Mouse (Mus musculus) small intestine, adult 2 months (tissue): ENCODE data around the gene Rhof.

Source experiments
- CTCF ChIP-seq: fragments of 200-500 bp; IDR thresholded peaks from 2 replicates; pipeline ENCODE4 v1.5.1; 2012; ENCODE audit warnings: low read depth, mild to moderate bottlenecking, control low read depth, inconsistent platforms, low read length, moderate library complexity, mixed read lengths; ENCODE audit not compliant: insufficient replicate concordance, insufficient read length; ENCODE audit errors: extremely low read depth
- POLR2A ChIP-seq: fragments of 200-500 bp; IDR thresholded peaks from 2 replicates; pipeline ENCODE4 v1.6.1; 2012; ENCODE audit warnings: low read depth, mild to moderate bottlenecking, control low read depth, inconsistent platforms, low read length, moderate library complexity

- TF ChIP-seq CTCF = no peak
- TF ChIP-seq POLR2A = no peak
Measured at GRCm38 (mm10) chr5:123159446-123159845, 27.0 kb upstream of the Rhof start.
